Mouse (Mus musculus) liver, postnatal 0 days (tissue): ENCODE results near the gene Rbfox2.

Source experiments
- CTCF ChIP-seq: sonication (generic); IDR thresholded peaks from 2 replicates; pipeline ENCODE4 v1.5.1; 2016; ENCODE audit warnings: antibody characterized with exemption, low read depth
- EP300 ChIP-seq: IDR thresholded peaks from 2 replicates; pipeline ENCODE4 v1.6.1; 2016; ENCODE audit warnings: antibody characterized with exemption, low read depth, mild to moderate bottlenecking

DNA sequence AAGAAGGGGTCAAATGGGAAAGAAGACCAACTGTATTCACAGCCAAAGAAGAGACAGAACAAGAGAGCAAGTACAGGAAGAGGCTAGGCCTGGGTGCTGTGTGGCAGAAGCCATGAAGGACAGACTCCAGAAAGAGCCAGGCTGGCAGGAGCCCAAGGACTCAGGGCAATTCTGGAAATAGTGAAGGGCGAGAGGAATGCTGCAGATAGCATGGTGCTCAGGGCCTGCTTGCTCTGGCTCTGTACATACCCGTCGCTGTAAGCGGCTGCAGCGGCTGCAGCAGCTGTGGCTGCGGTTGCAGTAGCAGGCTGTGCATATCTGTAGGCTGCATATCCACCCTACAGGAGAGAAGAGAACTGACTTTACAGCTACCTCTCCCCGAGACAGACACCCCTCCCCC lies 221.0 kb downstream of the Rbfox2 start:
- TF ChIP-seq CTCF, result no peak
- TF ChIP-seq EP300, result no peak
